Mouse (Mus musculus) erythroblast, adult 5-6 weeks (primary cell): Measurements from ENCODE around the gene Impdh1. TPM values are rescaled to one million over a fixed set of nuclear protein-coding genes. Genes with fewer than 3 reads are reported as not detected.

Experiments used
- total RNA-seq, 2 experiments: library from RNA; stranded (forward) in 1 of 2; stranded (reverse) in 1 of 2; fragments of 150-400 nt in 1 of 2; fragments of 200-764, 138-1000 nt in 1 of 2; gene quantifications; 2 replicates each; pipeline versions ENCODE4 v1.2.3 to v1.2.4; 2015 to 2017; ENCODE audit warnings: low replicate concordance in 2 of 2

Impdh1 gene
- total RNA-seq, 2 experiments from 2014 or later, result 9.6 to 11.2 TPM

Other genes starting within 250 kb of the Impdh1 start
- gene Lep, start 156.1 kb downstream of the Impdh1 start, total RNA-seq (2015; ENCODE audit: low replicate concordance), result not detected in 2 replicates
- not detected in 2 replicates for gene Lep, start 156.1 kb downstream of the Impdh1 start, total RNA-seq (2017; ENCODE audit: low replicate concordance)
- 9.0 and 18.8 TPM in 2 replicates for gene Rbm28, start 51.4 kb downstream of the Impdh1 start, total RNA-seq (2015; ENCODE audit: low replicate concordance)
- gene Rbm28, start 51.4 kb downstream of the Impdh1 start, total RNA-seq (2017; ENCODE audit: low replicate concordance), result 8.7 and 13.4 TPM in 2 replicates
- not detected in 2 replicates for gene Prrt4, start 36.8 kb downstream of the Impdh1 start, total RNA-seq (2015; ENCODE audit: low replicate concordance)
- gene Prrt4, start 36.8 kb downstream of the Impdh1 start, total RNA-seq (2017; ENCODE audit: low replicate concordance), result not detected in 2 replicates
- 0.96 and 2.7 TPM in 2 replicates for gene Hilpda, start 56.1 kb upstream of the Impdh1 start, total RNA-seq (2015; ENCODE audit: low replicate concordance)
- 2.0 TPM in 1 of 2 replicates, not detected in the other for gene Hilpda, start 56.1 kb upstream of the Impdh1 start, total RNA-seq (2017; ENCODE audit: low replicate concordance)
- gene Fam71f2, start 63.2 kb upstream of the Impdh1 start, total RNA-seq (2015; ENCODE audit: low replicate concordance), result not detected in 2 replicates
- gene Fam71f2, start 63.2 kb upstream of the Impdh1 start, total RNA-seq (2017; ENCODE audit: low replicate concordance), result not detected in 2 replicates
- not detected in 2 replicates for gene Fam71f1, start 102.8 kb upstream of the Impdh1 start, total RNA-seq (2015; ENCODE audit: low replicate concordance)
- gene Fam71f1, start 102.8 kb upstream of the Impdh1 start, total RNA-seq (2017; ENCODE audit: low replicate concordance), result not detected in 2 replicates
- 23.1 and 25.1 TPM in 2 replicates for gene Calu, start 131.7 kb upstream of the Impdh1 start, total RNA-seq (2015; ENCODE audit: low replicate concordance)
- gene Calu, start 131.7 kb upstream of the Impdh1 start, total RNA-seq (2017; ENCODE audit: low replicate concordance), result 34.1 and 52.3 TPM in 2 replicates
- not detected in 2 replicates for gene Opn1sw, start 172.1 kb upstream of the Impdh1 start, total RNA-seq (2015; ENCODE audit: low replicate concordance)
- not detected in 2 replicates for gene Opn1sw, start 172.1 kb upstream of the Impdh1 start, total RNA-seq (2017; ENCODE audit: low replicate concordance)
- gene Ccdc136, start 179.9 kb upstream of the Impdh1 start, total RNA-seq (2015; ENCODE audit: low replicate concordance), result not detected in 2 replicates
- gene Ccdc136, start 179.9 kb upstream of the Impdh1 start, total RNA-seq (2017; ENCODE audit: low replicate concordance), result not detected in 2 replicates
- gene Flnc, start 216.9 kb upstream of the Impdh1 start, total RNA-seq (2015; ENCODE audit: low replicate concordance), result not detected in 2 replicates
- not detected in 2 replicates for gene Flnc, start 216.9 kb upstream of the Impdh1 start, total RNA-seq (2017; ENCODE audit: low replicate concordance)